Mouse (Mus musculus) Muller cell, postnatal 12 days (primary cell): ENCODE measurements around the gene Mvb12b.

ENCODE experiments used
- DNase-seq: peaks from one replicate; pipeline ENCODE4 v3.0.0-alpha.2; 2015; ENCODE audit errors: inconsistent ontology term

Gene Mvb12b

DNA sequence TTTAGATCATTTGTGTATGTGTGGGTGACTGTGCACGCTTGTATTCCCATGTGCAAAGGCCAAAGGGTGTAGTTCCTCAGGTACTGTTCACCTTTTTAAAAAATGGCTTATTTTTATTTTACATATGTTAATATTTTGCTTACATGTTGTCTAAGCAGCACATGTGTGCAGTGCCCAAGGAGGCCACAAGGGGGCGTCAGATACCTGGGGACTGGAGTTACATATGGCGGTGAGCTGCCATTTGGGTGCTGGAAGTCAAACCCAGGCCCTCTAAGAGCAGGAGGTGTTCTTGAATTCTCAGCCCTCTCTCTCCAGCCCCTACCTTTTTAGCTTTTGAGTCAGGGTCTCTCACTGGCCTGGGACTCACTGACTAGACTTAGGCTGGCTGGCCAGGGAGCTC lies 188.8 kb downstream of the Mvb12b start:
- no peak for DNase-seq

DNA sequence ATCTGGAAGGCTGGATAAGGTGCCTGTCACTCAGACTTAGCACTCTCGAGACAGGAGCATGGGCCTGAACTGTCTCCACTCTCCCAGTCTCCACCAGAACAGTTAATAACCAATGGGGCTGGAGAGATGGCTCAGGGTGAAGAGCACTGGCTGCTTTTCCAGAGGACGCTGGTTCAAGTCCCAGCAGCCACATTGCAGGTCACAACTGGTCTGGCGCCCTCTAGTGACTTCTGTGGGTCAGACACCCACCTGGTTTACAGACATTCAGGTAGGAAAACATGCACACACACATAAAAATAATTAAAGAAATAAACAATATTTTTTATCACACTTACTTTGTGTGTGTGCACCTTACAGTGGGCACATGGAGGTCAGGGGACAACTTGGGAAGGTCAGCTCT lies 191.3 kb downstream of the Mvb12b start:
- DNase-seq: no peak

- no peak for DNase-seq
Observed at GRCm38 (mm10) chr2:33693931-33694330, 193.8 kb downstream of the Mvb12b start.

DNA sequence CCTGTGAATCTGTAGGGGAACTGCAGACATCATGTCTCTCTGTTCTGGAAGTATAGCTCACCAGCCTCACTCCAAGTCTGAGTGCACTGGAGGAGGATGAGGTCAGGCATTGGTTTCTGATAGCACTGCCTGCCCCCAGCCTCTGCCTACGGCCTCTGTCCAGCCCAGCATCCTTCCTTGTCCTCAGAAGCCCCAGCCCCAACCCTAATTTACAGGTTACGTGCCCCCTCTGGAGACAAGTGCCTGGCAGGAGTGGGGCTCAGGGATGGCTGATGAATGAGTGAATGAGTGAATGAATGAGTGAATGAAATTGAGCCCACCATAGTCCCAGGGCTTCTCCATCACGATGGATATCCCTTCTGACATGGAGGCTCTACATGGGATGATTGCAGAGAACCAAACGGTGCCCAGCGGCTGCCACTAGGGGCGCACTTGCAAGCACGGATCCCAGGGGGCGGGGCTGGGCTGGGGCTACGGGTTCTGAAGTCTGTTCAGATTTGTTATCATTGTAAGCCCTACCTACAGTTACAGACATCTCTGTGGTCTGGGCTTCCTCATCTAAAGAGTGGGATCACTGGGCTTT lies 197.8 kb downstream of the Mvb12b start:
- no peak for DNase-seq

DNA sequence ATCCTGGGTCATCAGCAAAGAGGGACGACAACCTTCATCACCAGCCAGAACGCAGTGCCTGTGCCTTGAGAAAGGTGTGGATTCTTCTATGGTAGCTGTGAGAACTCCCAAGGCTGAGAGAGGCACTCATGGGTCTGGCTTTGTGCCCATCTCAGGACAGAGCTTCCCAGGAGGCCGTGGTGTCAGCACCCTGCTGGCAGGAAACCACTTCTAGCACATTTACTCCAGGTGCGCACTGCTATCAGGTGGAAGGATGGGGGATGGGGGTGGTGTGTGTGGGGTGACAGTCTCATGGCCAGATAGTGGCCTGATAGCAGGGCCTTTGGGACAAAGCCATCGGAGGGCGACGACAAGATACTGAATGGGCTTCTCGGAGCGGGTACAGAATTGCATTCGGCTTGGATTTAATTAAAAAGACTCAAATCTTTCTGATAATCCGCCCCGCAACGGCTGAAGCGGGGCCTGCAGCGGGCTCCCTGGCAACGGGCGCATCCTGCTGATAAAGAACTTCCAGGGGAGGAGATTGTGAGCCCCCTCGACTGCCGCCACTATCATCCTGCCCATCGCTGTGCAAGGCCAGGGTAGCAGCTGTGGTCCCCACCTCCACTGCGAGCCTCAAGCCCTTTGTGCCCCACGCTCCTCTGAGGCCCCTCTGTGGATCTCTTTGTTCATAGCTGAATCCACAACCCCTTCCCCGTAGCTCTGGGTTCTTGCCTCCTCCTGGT lies 198.4 kb downstream of the Mvb12b start:
- DNase-seq: no peak

GRCm38 (mm10) chr2:33683594-33683993 lies 204.2 kb downstream of the Mvb12b start:
- DNase-seq: no peak

DNA sequence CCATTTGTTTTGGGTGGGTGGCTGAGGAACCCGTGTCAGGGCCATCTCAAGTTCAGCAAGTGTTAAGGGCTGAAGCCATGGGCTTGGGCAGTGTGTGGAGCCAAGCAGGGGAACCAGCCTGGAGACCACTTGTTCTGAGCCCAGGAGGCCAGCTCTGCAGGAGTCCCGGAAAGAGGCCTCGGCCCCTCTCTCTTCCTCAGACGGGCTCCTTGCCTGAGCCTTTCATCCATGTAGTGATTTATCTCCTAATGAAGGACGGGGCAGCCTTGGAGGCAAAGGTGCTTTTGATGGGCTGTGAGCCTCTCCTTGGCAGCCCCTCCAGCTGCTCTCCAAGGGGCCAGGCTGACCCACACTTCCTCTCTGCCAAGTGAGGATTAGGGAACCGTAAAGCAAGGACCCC lies 204.7 kb downstream of the Mvb12b start:
- no peak for DNase-seq

GRCm38 (mm10) chr2:33682219-33682618 lies 205.5 kb downstream of the Mvb12b start:
- DNase-seq: peak; percentile 14
